Mouse (Mus musculus): ENCODE data around the gene A830018L16Rik. TPM values are rescaled to one million over a fixed set of nuclear protein-coding genes. Genes with fewer than 3 reads are reported as not detected.

The A830018L16Rik gene
- polyA plus RNA-seq (2015; fragmentation: Nextera tagmentation; extraction: Ambion mirVana), result 10.9 and 11.0 TPM in 2 replicates

DNA sequence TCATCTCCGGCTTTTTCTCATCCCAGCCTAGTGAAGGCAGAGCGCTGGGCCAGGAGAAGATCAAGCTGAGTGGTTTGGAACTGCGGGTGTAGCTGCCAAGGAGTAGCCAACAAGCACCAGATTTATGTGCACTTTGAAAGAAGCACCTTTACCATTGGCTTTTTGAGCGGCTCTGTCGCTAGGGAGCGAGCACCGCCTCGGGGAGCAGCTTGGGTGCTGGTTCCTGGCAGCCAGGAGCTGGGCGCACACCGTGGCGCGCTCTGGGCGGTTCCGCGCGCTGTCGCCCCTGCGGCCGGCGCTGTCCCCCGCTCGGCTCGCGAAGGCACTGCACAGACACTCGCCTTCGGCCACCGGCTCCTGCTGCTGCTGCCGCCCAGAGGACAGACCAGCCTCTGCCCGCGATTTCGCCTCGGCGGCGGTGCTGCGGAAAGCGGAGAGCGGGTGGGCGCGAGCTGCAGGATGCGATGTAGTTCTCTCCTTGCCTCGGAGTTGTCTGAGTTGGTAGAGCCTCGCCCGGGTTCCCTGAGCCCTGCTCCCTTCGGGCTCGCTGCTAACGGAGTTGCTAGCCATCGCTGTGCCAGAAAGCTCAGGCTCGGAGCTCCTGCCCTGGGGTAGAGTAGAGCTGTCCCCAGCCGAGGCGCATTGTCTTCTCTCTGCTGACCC, at the start of gene A830018L16Rik:
TSS of gene A830018L16Rik (plus strand) at position 212 of the 663 bp plus-strand sequence.
- H3K4me1 ChIP-seq (replicated peaks), result peaks cover 11% of the 10 kb centered on the region
- WGBS, result under 1% methylated on average over 50 of the region's 50 CpGs
- H3K4me3 ChIP-seq, result peak within 1 kb of the TSS; percentile 69
- H3K27me3 ChIP-seq, result no peaks in the 10 kb centered on the region; the same call in 1 of the 2 replicates
- H3K27ac ChIP-seq (replicated peaks), result peak within 1 kb of the TSS; percentile 81
- H3K9ac ChIP-seq, result peak within 1 kb of the TSS; percentile 66
- H3K9me3 ChIP-seq, result no peaks in the 10 kb centered on the region
- peak; percentile 99 for ATAC-seq (ENCODE audit: low FRiP score, low read depth)
- H3K4me2 ChIP-seq, result peak within 1 kb of the TSS; percentile 96
- H3K36me3 ChIP-seq, result no peaks in the 10 kb centered on the region

DNA sequence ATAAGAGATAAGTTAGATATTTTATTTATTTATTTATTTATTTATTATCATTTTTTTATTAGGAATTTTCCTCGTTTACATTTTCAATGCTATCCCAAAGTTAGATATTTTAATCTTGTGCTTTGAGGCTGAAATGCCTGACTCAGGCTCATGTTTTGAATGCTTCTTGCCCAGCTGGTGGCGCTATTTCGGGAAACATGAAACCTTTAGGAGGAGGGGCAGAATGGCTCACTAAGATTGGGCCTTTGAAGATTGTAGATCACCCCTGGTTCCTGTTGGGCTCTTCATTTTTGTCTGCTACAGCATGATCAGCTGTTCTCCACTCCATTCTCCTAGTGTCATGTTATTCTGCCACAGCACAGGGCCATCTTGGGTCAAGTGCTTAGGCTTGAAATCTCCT, 28.1 kb upstream of the A830018L16Rik start:
- 60% methylated on average over 3 of the region's 3 CpGs for WGBS
- H3K36me3 ChIP-seq, result no peaks in the 10 kb centered on the region

DNA sequence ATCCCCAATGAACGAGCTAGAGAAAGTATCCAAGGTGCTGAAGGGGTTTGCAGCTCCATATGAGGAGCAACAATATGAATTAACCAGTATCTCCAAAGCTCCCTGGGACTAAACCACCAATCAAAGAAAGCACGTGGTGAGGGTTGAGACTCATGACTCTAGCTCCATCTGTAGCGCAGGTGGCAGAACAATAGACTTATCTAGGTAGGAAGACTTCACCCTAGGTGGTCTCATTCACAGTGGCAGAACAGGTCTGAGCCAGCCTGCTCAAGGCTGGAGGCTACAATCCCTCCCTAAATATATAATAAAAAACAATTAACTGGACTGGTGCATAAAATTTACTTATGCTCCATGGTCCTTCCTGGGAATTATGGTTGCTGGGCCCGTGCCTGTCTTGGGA, 18.5 kb upstream of the A830018L16Rik start:
- Histone ChIP-seq H3K9ac (no peak overlapping the region), H3K27ac (replicated peaks) (no peak overlapping the region), H3K4me2 (no peak overlapping the region), H3K9me3 (no peaks in the 10 kb centered on the region), H3K4me1 (replicated peaks) (no peaks in the 10 kb centered on the region), H3K4me3 (no peak overlapping the region), H3K36me3 (no peaks in the 10 kb centered on the region), H3K27me3 (no peaks in the 10 kb centered on the region)
- 63% methylated on average over 4 of the region's 4 CpGs for WGBS
- ATAC-seq (ENCODE audit: low FRiP score, low read depth), result no peak

More for the DNA sequence above, 28.1 kb upstream of the A830018L16Rik start:
- H3K9ac ChIP-seq, result no peak overlapping the region
- H3K27me3 ChIP-seq, result no peaks in the 10 kb centered on the region
- no peak for ATAC-seq (ENCODE audit: low FRiP score, low read depth)
- H3K4me2 ChIP-seq, result no peak overlapping the region
- no peak overlapping the region for H3K4me3 ChIP-seq
- no peak overlapping the region for H3K27ac ChIP-seq (replicated peaks)
- H3K4me1 ChIP-seq (replicated peaks), result no peaks in the 10 kb centered on the region
- no peaks in the 10 kb centered on the region for H3K9me3 ChIP-seq

DNA sequence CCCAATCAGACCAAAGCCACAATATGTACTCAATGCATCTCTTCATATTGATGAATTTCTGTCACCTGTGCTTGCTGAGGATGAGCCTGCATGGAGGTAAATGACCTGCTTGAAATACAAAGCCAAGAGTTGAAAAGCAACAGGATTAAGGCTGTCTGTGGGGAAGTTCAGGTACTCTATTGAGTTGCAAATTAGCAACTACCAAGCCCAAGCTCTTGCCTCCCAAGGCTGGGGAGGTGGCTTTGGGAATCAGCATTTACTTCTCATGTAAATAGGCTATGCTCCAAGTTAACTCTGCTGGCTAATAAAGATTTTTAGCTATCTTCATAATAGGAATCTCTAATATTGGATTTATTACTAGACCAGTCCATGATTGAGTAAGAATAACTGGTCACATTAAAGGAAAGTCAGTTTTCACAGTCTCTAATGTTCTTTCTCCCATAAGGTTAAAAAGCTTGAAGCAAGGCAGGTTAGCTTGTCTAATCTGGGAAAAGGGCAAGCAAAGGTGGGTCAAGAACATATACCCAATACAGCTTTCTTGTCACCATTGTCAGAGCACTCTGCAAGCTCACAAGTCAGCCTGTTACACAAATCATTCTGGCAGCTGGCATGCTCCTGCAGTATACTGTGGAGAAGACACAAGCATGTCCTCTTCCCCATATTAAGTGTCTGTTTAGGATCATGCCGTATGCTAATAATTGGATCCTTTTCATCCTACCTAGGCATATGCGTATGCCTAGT, 17.7 kb upstream of the A830018L16Rik start:
- Histone ChIP-seq H3K4me1 (replicated peaks) (no peaks in the 10 kb centered on the region), H3K9me3 (no peaks in the 10 kb centered on the region), H3K4me3 (no peak overlapping the region), H3K27ac (replicated peaks) (no peak overlapping the region), H3K9ac (no peak overlapping the region), H3K4me2 (no peak overlapping the region), H3K36me3 (no peaks in the 10 kb centered on the region), H3K27me3 (no peaks in the 10 kb centered on the region)
- WGBS, result 90% methylated on average over 2 of the region's 2 CpGs
- no peak for ATAC-seq (ENCODE audit: low FRiP score, low read depth)

DNA sequence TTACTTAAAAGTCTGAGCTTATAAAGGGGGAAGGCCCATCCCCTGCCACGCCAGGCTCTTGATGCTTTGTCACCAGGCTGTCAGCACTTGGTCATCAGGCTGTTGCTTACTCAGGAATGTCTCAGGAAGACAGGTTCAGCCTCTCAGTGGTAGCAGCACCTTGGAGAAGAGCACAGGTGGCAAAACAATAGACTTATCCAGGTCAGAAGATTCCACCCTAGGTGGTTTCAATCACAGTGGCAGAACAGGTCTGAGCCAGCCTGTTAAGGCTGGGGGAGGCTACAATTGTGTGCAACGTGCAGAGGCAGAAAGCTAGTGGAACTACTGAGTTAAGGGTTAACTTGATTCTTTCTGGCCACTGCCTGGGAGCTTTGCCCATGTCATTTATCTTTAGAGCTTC, 12.7 kb upstream of the A830018L16Rik start:
- no peaks in the 10 kb centered on the region for H3K27me3 ChIP-seq
- no peak overlapping the region for H3K9ac ChIP-seq
- H3K4me3 ChIP-seq, result no peak overlapping the region
- no peaks in the 10 kb centered on the region for H3K36me3 ChIP-seq
- no peak for ATAC-seq (ENCODE audit: low FRiP score, low read depth)
- H3K27ac ChIP-seq (replicated peaks), result no peak overlapping the region
- H3K4me2 ChIP-seq, result no peak overlapping the region
- no peaks in the 10 kb centered on the region for H3K9me3 ChIP-seq
- 49% methylated on average over 2 of the region's 2 CpGs for WGBS
- H3K4me1 ChIP-seq (replicated peaks), result no peaks in the 10 kb centered on the region

DNA sequence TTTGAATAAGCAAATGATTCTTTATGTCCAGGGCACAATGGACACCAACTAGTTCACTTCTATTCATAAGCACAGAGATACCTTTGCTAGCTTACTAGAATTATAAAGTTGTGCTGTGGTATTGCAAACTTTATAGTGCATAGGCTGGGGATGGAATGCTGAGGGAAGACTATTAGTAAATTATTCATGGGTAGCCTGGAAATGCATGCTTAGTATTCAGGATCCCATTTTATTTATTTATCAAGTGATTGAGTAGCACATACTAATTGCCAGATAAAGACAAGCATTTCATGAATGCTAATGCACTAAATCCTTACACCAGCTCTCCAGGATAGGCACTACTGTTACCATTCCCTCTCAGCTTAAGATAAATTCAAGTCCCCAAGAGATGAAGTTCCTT, 8.4 kb upstream of the A830018L16Rik start:
- no peak for ATAC-seq (ENCODE audit: low FRiP score, low read depth)
- Histone ChIP-seq H3K4me3 (no peak overlapping the region), H3K4me1 (replicated peaks) (no peaks in the 10 kb centered on the region), H3K27me3 (no peaks in the 10 kb centered on the region), H3K27ac (replicated peaks) (no peak overlapping the region), H3K9me3 (no peaks in the 10 kb centered on the region), H3K9ac (no peak overlapping the region), H3K36me3 (no peaks in the 10 kb centered on the region), H3K4me2 (no peak overlapping the region)

DNA sequence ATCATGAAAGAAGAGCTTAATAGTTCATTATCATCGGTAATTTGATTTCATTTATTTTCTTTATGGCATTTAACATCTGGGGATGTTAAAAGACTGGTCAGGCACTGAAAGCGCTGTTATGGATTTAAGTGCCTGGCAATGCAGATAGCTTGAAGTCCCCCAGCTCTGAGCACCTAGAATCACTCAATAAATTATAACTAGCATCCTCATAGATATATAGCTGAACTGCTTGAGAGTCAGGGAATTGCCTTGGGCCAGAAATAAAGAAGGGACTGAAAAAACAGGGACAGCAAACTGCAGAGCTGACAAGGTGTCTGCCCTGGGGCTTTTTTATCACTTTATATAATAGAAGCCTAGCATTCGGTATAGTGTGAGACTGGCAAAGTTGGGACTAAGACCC, 7.9 kb upstream of the A830018L16Rik start:
- no peaks in the 10 kb centered on the region for H3K9me3 ChIP-seq
- no peak for ATAC-seq (ENCODE audit: low FRiP score, low read depth)
- H3K27ac ChIP-seq (replicated peaks), result no peak overlapping the region
- H3K9ac ChIP-seq, result no peak overlapping the region
- WGBS, result 80% methylated on average over 3 of the region's 3 CpGs
- no peak overlapping the region for H3K4me3 ChIP-seq
- H3K4me2 ChIP-seq, result no peak overlapping the region
- no peaks in the 10 kb centered on the region for H3K36me3 ChIP-seq
- H3K27me3 ChIP-seq, result no peaks in the 10 kb centered on the region
- H3K4me1 ChIP-seq (replicated peaks), result no peaks in the 10 kb centered on the region

DNA sequence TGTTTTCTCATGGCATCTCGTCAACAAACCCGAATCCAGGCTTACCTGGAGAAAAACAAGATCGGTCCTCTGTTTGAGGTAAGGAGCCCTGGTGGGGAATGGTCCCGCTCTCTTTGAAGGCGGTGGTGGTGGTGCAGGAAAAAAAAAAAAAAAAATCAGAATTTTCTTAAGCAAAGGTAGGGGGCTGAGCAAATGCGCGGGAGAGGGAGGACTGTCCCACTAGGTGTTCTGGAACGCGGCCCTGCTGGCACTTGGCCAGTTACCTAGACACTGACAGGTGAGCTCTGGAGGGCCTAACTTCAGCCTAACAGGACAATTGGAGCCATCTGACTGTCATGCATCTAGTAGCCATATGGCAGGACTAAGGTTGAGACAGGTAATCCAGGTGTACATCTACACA, 655 bp downstream of the A830018L16Rik start:
- peak overlapping the region; percentile 66 for H3K9ac ChIP-seq
- H3K27me3 ChIP-seq, result no peaks in the 10 kb centered on the region; the same call in 1 of the 2 replicates
- peak overlapping the region; percentile 81 for H3K27ac ChIP-seq (replicated peaks)
- WGBS, result 0% methylated on average over 9 of the region's 9 CpGs
- ATAC-seq (ENCODE audit: low FRiP score, low read depth), result no peak
- peak overlapping the region; percentile 96 for H3K4me2 ChIP-seq
- peak overlapping the region; percentile 69 for H3K4me3 ChIP-seq
- peaks cover 11% of the 10 kb centered on the region for H3K4me1 ChIP-seq (replicated peaks)
- H3K9me3 ChIP-seq, result no peaks in the 10 kb centered on the region
- H3K36me3 ChIP-seq, result no peaks in the 10 kb centered on the region

DNA sequence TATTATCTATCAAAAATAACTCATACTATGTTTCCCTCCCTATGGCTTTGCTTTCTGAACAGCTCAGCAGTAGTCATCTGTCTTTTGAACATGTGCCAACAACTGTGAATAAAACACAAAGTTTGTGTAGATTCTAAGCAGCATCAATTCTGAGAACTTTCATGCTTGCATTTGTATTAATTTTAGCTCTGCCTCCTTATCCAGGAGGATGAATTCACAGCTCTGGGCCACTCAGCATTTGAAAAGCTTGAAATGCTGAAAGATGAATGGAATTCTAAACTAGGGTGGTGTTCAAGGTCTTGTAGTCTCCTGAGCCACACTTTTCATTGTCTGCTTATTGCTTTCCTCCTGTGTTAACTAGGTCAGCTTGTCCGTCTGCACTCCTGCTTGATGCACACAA, 13.4 kb downstream of the A830018L16Rik start:
- WGBS, result 73% methylated on average over 1 of the region's 1 CpGs
- Histone ChIP-seq H3K36me3 (no peaks in the 10 kb centered on the region), H3K9me3 (no peaks in the 10 kb centered on the region), H3K4me2 (no peak overlapping the region), H3K27me3 (no peaks in the 10 kb centered on the region), H3K4me3 (no peak overlapping the region), H3K27ac (replicated peaks) (no peak overlapping the region), H3K9ac (no peak overlapping the region), H3K4me1 (replicated peaks) (no peaks in the 10 kb centered on the region)
- ATAC-seq (ENCODE audit: low FRiP score, low read depth), result no peak

DNA sequence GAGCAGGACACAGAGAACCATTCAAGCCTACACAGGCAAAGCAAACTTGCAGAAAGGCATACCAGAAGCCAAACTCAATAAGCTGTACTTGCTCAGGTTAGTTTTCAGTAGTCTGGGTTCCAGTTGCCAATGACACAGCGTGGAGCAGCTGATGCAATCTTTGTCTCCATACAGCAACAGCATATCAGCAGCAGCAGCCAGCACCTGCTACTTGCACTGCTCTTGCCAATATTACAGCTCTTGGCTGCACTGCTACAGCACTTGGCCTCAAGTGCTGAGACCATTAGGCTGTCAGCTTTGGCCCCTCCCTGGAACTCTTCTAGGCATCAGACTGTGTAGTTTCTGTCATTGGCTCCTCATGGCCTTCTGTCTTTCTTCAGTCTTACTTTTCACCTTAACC, 44.4 kb downstream of the A830018L16Rik start:
- Histone ChIP-seq H3K27ac (replicated peaks) (no peak overlapping the region), H3K9ac (no peak overlapping the region), H3K36me3 (no peaks in the 10 kb centered on the region), H3K4me1 (replicated peaks) (no peaks in the 10 kb centered on the region), H3K4me3 (no peak overlapping the region), H3K9me3 (peaks cover 12% of the 10 kb centered on the region; the same call in 1 of the 2 replicates), H3K27me3 (no peaks in the 10 kb centered on the region), H3K4me2 (no peak overlapping the region)
- peak; percentile 91 for ATAC-seq (ENCODE audit: low FRiP score, low read depth)
- 81% methylated on average over 1 of the region's 1 CpGs for WGBS

DNA sequence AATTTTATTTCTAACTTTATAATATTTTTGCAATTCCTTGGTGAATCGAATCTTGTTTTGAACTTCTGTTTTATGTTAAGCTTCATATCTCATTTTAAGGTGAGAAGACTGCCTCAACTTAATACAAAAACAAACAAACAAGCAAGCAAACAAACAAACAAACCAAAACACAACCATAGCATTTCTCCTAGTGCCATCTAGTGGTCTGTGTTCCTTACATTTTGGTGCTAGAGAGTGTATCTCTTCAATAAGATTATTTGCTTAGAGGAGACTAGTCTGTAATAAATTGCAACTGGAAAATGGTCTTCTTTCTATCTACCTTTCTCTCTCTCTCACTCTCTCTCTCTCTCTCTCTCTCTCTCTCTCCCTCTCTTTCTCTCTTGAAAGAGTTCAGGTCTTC, 52.4 kb downstream of the A830018L16Rik start:
- ATAC-seq (ENCODE audit: low FRiP score, low read depth), result no peak
- no peak overlapping the region for H3K27ac ChIP-seq (replicated peaks)
- no peaks in the 10 kb centered on the region for H3K36me3 ChIP-seq
- no peaks in the 10 kb centered on the region for H3K9me3 ChIP-seq
- H3K4me2 ChIP-seq, result no peak overlapping the region
- H3K27me3 ChIP-seq, result no peaks in the 10 kb centered on the region
- WGBS, result 69% methylated on average over 1 of the region's 1 CpGs
- no peaks in the 10 kb centered on the region for H3K4me1 ChIP-seq (replicated peaks)
- H3K4me3 ChIP-seq, result no peak overlapping the region
- H3K9ac ChIP-seq, result no peak overlapping the region

DNA sequence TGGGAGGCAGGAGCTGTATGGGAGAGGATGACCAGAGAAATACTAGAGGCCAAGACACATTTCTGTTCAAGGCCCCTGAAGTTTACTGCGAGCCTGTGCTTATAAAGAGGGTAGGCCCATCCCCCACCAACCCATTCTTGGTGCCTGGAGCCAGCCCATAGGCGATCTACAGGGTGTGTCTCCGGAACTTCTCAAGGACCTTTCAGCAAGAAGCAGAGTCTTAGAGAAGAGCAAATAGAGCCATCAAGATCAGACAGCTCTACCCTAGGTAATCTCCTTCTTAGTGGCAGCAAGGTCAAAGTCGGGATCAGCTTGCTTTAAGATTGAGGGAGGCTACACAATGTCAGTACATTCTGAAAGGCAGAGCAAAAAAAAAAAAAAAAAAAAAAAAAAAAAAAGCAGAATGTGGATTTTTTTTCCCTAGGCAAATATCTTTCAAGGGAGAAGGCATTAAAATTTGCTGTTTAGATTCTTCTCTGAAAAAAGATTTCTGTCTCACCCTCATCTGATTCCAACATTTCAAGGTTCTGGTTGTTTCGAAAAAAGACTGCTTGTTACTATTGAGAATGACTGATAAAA, 53.2 kb downstream of the A830018L16Rik start:
- no peaks in the 10 kb centered on the region for H3K4me1 ChIP-seq (replicated peaks)
- WGBS, result 63% methylated on average over 5 of the region's 5 CpGs
- no peak overlapping the region for H3K27ac ChIP-seq (replicated peaks)
- H3K27me3 ChIP-seq, result no peaks in the 10 kb centered on the region
- no peak overlapping the region for H3K4me2 ChIP-seq
- no peak overlapping the region for H3K4me3 ChIP-seq
- no peaks in the 10 kb centered on the region for H3K36me3 ChIP-seq
- ATAC-seq (ENCODE audit: low FRiP score, low read depth), result no peak
- H3K9ac ChIP-seq, result no peak overlapping the region
- no peaks in the 10 kb centered on the region for H3K9me3 ChIP-seq
